Mouse (Mus musculus) B cell, adult 2 months (primary cell): ENCODE measurements around the gene Dpm3.

Experiments used
- DNase-seq, 2 experiments: peaks; one replicate each; pipeline ENCODE4 v3.0.0; 2022

Gene Dpm3

DNA sequence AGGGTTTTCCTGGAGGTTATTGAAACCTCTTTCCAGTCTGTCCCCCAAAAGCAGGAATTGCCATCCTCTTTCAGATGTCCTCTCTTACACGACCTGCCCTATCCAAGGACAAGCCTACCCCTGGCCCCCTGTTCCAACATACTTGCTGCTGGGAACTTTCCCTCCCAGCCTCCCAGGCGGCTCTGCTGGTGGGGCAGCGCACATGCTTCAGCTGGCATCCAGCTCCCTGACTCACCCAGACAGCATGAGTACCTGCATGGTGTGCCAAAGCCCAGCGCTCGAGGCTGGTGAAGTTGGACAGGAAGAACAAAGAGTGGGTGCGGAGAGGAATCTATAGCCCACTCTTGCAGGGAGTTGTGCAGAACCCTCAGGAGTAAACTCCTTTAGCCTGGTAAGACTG, 11.7 kb downstream of the Dpm3 start:
- DNase-seq = peak in 1 of 2 experiments; percentile 12

- no peak for DNase-seq
Measured at GRCm38 (mm10) chr3:89271760-89272159, 12.6 kb downstream of the Dpm3 start.

GRCm38 (mm10) chr3:89276061-89276460, 16.9 kb downstream of the Dpm3 start:
- no peak for DNase-seq

DNA sequence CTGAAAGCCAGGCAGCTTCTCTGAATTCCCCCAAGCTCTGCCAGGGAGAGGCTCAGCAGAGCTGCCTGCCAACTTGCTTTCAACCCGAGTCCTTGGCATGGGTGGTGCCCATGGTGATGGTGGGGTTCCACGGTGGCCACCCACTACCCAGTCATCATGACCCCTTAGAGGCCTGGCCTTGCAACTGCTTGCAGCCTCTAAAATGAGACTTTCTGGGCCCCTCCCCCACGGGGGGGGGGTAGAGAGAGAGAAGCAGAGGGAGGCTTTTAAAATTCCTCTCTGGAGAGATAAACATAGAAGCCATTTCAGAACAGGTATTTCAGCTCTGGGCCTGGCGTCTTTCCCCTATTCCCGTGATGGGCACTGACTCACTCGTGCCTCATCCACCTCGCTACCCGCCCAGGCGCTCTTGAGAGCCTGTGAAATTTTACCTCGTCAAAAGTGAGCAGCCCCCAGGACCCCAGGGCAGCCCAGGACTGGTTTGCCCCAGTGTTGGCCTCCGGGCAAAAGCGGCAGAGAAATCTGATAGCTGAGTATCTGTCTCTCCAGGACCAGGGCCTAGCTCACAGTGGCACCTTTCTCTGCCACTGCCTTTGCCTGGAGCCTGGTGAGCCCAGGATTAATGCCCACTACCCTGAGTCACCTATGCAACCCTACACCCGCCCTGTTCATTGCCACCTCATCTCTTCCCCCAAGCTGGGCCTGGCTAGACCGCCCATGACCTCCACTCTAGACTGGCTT, 18.3 kb downstream of the Dpm3 start:
- no peak for DNase-seq

DNA sequence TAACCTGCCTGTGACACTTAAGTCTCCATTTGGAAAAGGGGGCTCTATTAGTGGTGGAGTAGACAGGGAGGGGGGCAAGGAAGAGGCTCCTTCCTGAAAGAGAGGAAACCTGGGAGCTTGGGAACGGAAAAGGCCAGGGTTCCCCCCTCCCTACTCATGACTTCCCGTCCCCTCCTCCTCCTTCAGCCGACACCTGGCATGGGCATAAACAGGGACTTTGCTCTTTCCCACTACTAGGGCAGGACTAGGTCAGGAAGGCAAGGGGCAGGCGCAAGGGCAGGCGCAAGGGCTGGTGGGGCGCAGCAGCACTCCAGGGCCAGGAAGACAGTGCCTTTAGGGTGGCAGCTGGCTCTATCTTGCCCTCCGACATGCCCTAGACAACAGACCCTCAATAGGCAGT, 18.9 kb downstream of the Dpm3 start:
- DNase-seq = no peak

- no peak for DNase-seq
Measured at GRCm38 (mm10) chr3:89278643-89279042, 19.5 kb downstream of the Dpm3 start.

GRCm38 (mm10) chr3:89279153-89279890, 20.2 kb downstream of the Dpm3 start:
- DNase-seq = peak; percentile 67 to 68

- DNase-seq = peak; percentile 22 to 35
Measured at GRCm38 (mm10) chr3:89280050-89280605, 21.0 kb downstream of the Dpm3 start.

- DNase-seq = peak; percentile 28 to 36
Measured at GRCm38 (mm10) chr3:89280606-89281511, 21.7 kb downstream of the Dpm3 start, which contains the start of gene Efna1. Gene Efna1, minus strand, starts transcription at chr3:89281142.

GRCm38 (mm10) chr3:89281579-89282290, 22.6 kb downstream of the Dpm3 start:
- DNase-seq = peak; percentile 91 to 92

DNA sequence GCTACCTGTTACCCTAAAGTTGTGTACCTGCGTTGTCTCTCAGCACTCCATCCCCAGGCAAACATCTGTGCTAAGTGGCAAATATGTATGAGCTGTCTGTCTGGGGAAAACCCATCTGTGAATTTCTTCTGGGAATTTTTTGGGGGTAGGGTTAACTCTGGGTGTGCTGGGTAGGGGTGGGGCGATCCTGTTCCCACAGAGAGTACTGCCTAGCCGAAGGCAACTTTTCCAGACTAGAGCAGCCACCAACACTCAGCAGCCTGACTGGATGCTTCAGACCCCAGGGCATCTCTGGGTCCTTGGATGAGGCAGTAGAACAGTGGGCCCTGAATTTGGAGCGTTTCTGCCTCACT, 23.1 kb downstream of the Dpm3 start:
- DNase-seq = no peak

DNA sequence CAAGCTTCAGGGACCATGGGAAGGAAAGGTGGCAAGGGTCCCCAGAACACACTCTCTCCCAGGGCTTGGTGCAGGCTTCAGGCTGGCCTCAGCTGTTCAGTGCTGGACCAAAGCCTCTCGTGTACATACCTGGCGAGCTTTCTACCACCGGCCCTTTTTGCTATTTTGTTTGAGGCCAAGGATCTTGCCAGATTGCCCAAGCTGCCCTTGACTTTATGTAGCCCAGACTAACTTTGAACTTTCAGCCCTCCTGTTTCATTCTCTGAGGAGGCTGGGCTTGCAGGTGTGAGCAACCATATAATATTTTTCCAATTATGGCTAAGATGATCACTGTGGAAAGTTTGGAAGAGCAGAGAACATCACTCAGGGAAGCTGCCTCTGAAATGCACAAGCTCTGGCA, 25.1 kb downstream of the Dpm3 start:
- DNase-seq = no peak

GRCm38 (mm10) chr3:89285526-89285925, 26.4 kb downstream of the Dpm3 start:
- DNase-seq = no peak

DNA sequence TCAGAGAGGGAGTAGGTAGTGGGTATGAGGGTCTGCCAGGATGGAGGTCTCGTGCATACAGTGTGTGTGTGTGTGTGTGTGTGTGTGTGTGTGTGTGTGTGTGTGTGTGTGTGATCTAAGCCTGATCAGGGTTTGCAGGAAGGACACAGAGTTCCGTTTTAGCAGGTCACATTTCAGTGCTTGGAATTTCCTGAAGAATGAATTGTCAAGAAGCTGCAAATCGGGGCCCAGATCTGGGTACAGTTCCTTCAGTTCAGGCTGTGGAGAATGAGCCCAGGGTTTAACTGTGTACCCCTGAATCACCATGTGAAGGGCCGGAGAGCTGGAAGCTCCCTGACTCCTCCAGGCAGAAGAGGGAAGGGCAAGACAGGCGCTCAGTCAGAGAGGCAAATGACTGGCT, 28.1 kb downstream of the Dpm3 start:
- DNase-seq = no peak

DNA sequence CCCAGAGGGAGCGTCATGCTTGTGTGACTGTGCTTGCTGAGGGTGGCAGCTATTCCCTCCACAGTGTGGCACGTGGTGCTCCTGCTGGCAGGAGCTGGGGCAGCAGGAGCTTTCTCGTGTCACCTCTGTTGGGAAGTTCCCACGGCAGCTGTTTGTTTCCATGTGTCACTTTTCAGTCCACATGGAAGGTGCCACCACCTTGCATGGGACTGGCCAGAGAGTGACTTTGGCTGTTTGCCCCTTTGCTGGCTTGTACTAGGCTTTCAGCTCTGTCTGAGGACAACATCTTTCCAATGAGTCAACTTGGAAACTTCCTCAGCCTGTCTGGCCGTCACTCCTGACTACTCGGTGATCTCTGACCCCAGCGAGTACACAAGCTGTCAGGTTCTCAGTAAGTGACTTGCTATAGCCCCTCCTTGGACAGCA, 29.4 kb downstream of the Dpm3 start:
- no peak for DNase-seq

- DNase-seq = no peak
Measured at GRCm38 (mm10) chr3:89291874-89292273, 32.7 kb downstream of the Dpm3 start.

DNA sequence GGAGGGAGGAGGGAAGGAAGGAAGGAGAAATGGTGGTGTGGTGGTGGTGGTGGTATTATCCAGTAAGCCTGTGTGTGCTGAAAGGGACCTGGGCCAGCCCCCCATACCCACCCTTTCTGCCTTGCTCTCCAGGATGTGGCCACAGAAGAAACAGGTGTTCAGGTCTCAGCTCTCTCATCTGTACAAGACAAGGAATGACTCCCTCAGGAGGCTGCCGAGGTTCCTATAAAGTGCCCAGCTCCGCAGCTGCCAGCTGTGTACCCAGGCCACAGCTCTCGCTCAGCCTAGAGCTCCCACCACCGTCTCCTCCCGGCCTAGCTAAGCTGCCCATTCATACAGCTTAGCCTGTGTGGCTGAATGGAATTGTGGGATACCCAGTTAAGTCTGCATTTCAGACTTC, 33.1 kb downstream of the Dpm3 start:
- DNase-seq = no peak

DNA sequence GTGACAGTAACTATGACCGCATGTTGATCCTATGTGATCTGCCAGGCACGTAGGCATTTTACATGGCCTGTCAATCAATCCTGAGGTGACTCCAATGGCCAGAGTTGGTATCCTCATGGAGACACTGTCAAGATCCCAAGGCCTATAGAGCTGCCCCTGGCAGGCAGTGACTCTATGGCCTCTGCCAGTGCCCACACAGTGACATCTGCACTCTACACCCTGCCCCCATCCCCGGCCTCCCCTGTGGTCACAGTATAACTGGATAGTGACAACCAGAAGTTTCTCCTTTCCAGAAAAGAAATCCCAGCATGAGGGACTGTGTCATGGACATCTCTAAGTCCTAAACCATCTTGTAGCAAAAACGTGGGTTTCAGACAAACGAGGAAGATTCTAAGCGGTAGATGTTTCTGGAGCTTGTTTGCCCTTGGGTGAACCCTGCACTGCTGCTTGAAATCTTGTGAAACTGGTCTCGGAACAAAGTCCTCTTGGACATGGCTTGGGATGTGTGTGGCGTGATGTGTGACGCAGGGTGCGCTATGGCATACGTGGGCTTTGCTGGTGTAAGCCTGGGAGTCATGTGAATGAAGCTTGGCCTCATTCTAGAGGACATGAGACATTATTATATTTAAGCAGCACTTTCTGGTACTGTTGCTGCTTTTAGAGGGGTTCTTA, 34.2 kb downstream of the Dpm3 start:
- no peak for DNase-seq

DNA sequence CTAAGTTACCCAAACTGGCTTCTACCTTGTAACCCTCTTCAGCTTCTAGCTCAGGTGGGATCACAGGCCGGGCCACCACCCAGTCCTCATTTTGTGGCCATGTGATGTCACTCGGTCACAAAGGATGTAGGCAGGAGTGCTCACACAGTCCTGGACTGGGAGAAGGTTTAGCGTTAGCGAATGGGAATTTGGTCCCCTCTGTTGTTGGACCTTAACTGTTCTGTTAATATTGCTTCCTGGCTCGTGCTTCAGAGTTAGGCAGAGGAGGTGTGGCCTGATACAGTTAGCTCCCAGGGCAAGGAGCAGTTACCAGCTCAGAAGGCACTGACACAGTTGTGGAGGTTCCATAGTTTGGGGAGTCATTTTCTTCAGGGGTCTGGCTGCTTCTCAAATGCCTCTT, 35.0 kb downstream of the Dpm3 start:
- DNase-seq = no peak

DNA sequence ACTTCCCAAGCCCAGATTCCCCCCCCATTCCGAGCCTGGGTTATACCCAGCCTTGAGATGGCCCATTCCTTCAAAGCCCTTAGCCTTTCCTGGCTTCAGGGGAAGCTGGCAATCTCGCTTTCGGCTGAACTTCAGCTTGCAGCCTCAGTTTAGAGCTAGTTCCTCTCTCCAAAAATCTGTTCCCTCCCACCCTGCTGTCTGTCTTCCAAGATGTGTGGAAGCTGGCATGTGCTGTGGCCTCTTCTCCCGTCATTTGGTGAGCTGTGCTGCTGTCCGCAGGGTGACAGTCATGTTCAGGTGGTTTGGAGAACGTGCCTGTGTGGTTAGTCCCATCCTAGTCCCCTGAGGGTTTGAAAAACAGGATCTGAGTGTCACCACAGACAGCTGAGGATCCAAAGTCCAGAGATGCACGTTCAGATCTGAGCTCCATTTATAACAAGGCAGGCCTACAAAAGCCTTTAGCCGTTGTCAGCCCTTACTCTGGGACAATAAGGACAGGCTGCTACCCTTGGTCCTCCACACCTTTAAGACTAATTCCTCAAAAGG, 36.6 kb downstream of the Dpm3 start:
- DNase-seq = no peak

DNA sequence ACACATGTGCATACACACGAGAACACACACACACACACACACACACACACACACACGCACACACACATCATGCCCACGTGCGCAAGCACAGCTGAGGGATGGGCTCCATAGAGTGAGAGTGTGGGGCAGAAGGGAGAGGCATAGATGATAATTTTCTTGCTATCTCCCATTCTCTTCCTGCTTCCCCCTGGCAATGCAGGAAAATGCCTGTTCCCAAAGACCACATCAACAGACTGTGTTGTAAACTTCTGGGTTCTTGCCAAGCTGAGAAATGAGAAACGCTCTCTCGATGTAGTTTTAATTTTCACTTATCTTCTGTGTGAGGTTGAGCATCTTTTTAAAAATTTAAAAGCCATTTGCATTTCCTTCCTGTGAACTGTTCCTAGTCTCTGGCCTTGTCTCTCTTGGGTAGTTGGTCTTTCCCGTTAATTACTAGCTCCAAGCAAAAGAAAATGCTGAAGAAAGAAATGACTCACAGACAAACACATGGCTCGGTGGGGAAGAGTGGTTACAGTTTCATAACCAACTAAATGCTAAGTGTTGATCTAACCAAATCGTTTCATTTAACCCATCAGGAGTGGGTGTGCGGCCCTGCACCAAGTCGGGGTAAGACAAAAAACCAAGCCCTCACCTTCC, 37.7 kb downstream of the Dpm3 start:
- no peak for DNase-seq
